Mouse (Mus musculus) heart, postnatal 0 days (tissue): ENCODE measurements around the gene Zfp286. TPM values are rescaled to one million over a fixed set of nuclear protein-coding genes. Genes with fewer than 3 reads are reported as not detected.

Experiments
- ATAC-seq: fragments of 200-750 bp; cut with Nextera tagmentation; 2 replicates; pipeline ENCODE4 v1.8.0; 2017; ENCODE audit warnings: low read depth, moderate number of reproducible peaks, moderate library complexity; ENCODE audit not compliant: insufficient read depth
- DNase-seq: peaks from one replicate; pipeline ENCODE4 v3.0.0-alpha.2; 2016; ENCODE audit warnings: low spot score
- H3K27ac ChIP-seq: fragments of 300-500 bp; sonication (generic); 2 replicates; pipeline ENCODE4 v1.5.1; 2014; ENCODE audit warnings: low read depth, mild to moderate bottlenecking
- H3K27me3 ChIP-seq: fragments of 300-500 bp; sonication (generic); 2 replicates; pipeline ENCODE4 v1.6.1; 2014; ENCODE audit warnings: low read length, mixed read lengths; ENCODE audit not compliant: control insufficient read depth, insufficient read depth
- H3K36me3 ChIP-seq: fragments of 300-500 bp; sonication (generic); replicated peaks from 2 replicates; pipeline ENCODE4 v1.6.1; 2014; ENCODE audit warnings: low read length, mixed read lengths; ENCODE audit not compliant: control insufficient read depth, insufficient read depth
- H3K4me1 ChIP-seq: fragments of 300-500 bp; sonication (generic); 2 replicates; pipeline ENCODE4 v1.6.1; 2014; ENCODE audit warnings: antibody characterized with exemption; ENCODE audit not compliant: control insufficient read depth, insufficient read depth
- H3K4me2 ChIP-seq: fragments of 300-500 bp; sonication (generic); 2 replicates; pipeline ENCODE4 v1.6.1; 2014; ENCODE audit warnings: low read depth, mild to moderate bottlenecking, low read length, moderate library complexity
- H3K4me3 ChIP-seq: fragments of 300-500 bp; sonication (generic); 2 replicates; pipeline ENCODE4 v1.5.1; 2014; ENCODE audit warnings: low read depth, low read length
- H3K9ac ChIP-seq: fragments of 300-500 bp; sonication (generic); replicated peaks from 2 replicates; pipeline ENCODE4 v1.6.1; 2014; ENCODE audit warnings: low read depth, low read length, mixed read lengths
- H3K9me3 ChIP-seq: fragments of 300-500 bp; sonication (generic); replicated peaks from 2 replicates; pipeline ENCODE4 v1.6.1; 2016; ENCODE audit warnings: low read length; ENCODE audit not compliant: control insufficient read depth
- CTCF ChIP-seq: IDR thresholded peaks from 2 replicates; pipeline ENCODE4 v1.5.1; 2016; ENCODE audit warnings: antibody characterized with exemption, control low read depth, low read depth
- EP300 ChIP-seq: IDR thresholded peaks from 2 replicates; pipeline ENCODE4 v1.6.1; 2016; ENCODE audit warnings: antibody characterized with exemption, low read depth
- WGBS: fragments of 180-500 bp; shearing (Covaris S2); extraction: QIAGEN DNeasy Blood & Tissue Kit; methylation state at CpG from one replicate; pipeline ENCODE4 v1.1.7; 2014; 5-methylcytosine and 5-hydroxymethylcytosine counted together
- polyA plus RNA-seq: library from polyadenylated mRNA; unstranded; fragments of >200 nt; fragmentation: Nextera tagmentation; extraction: Ambion mirVana; gene quantifications from 2 replicates; pipeline ENCODE4 v1.2.1, GENCODE M21; 2015
- total RNA-seq: library from RNA; depleted of rRNA; stranded (reverse); fragments of >200 nt; gene quantifications from 2 replicates; pipeline ENCODE4 v1.2.3, GENCODE M21; 2014; ENCODE audit warnings: low replicate concordance; rRNA removed

The Zfp286 gene
- total and polyA plus RNA-seq, 2 experiments from 2014 or later, result 2.0 to 3.5 TPM

- peak within 1 kb of the TSS; percentile 48; the same call in 1 of the 2 replicates for H3K9ac ChIP-seq
- H3K4me3 ChIP-seq, result peak within 1 kb of the TSS; percentile 63
- peak within 1 kb of the TSS; percentile 40; the same call in 1 of the 2 replicates for H3K27ac ChIP-seq
- H3K27me3 ChIP-seq, result no peaks in the 10 kb centered on the region
- TF ChIP-seq CTCF, result no peak
- no peak for TF ChIP-seq EP300
- no peaks in the 10 kb centered on the region for H3K4me1 ChIP-seq
- peak; percentile 68 for DNase-seq
- 2% methylated on average over 48 of the region's 48 CpGs for WGBS
- peak; percentile 95 for ATAC-seq
- peaks cover 12% of the 10 kb centered on the region; the same call in 1 of the 2 replicates for H3K36me3 ChIP-seq
- peak within 1 kb of the TSS; percentile 77 for H3K4me2 ChIP-seq
- no peaks in the 10 kb centered on the region for H3K9me3 ChIP-seq
Observed at GRCm38 (mm10) chr11:62731311-62732021, 57.8 kb downstream of the Zfp286 start, which contains the start of gene Zfp287. TSS of gene Zfp287 (minus strand) at chr11:62731905.

- ATAC-seq (no peak), DNase-seq (no peak)
- 74% methylated on average over 8 of the region's 8 CpGs for WGBS
- no peaks in the 10 kb centered on the region for H3K27me3 ChIP-seq
- no peaks in the 10 kb centered on the region for H3K4me1 ChIP-seq
- H3K4me3 ChIP-seq, result no peak overlapping the region
- H3K4me2 ChIP-seq, result no peak overlapping the region
- H3K9me3 ChIP-seq, result no peaks in the 10 kb centered on the region
- H3K9ac ChIP-seq, result no peak overlapping the region
- no peak overlapping the region for H3K27ac ChIP-seq
- H3K36me3 ChIP-seq, result peaks cover 25% of the 10 kb centered on the region; the same call in 1 of the 2 replicates
- TF ChIP-seq EP300 (no peak), CTCF (no peak)
Observed at GRCm38 (mm10) chr11:62728276-62728675, 61.0 kb downstream of the Zfp286 start.

DNA sequence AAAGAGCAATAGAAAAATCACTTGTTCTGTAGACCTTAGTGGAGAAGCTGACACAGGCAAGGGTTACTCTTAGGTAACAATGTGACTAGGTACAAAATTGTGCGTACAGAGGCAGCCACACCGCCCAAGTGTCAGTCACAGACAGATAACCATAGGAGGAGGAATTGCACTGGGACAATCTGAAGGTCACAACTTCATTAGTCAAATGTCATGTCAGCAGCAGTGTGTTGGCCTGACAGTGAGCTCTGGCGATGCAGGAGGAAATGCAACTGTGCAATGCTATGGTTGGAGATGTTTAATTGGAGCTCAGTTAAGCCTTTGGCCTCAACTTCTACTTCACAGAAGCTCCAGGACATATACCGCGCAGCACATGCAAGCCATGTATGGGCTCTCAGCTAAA is 78.6 kb downstream of the Zfp286 start:
- DNase-seq, result peak; percentile 46
- Histone ChIP-seq H3K27ac (0 out of 2 replicates have a peak overlapping the region, but pooled peaks have one; percentile 2), H3K4me2 (no peak overlapping the region), H3K4me1 (no peaks in the 10 kb centered on the region), H3K9me3 (no peaks in the 10 kb centered on the region), H3K4me3 (no peak overlapping the region), H3K27me3 (no peaks in the 10 kb centered on the region), H3K9ac (no peak overlapping the region), H3K36me3 (peaks cover 21% of the 10 kb centered on the region)
- ATAC-seq, result peak; percentile 69
- no peak for TF ChIP-seq EP300
- no peak for TF ChIP-seq CTCF
- 51% methylated on average over 5 of the region's 5 CpGs for WGBS

- Histone ChIP-seq H3K4me3 (no peak overlapping the region), H3K36me3 (0 out of 2 replicates have a peak, but pooled peaks cover 4% of the 10 kb centered on the region), H3K27me3 (no peaks in the 10 kb centered on the region), H3K9me3 (no peaks in the 10 kb centered on the region), H3K27ac (no peak overlapping the region), H3K4me2 (no peak overlapping the region), H3K4me1 (no peaks in the 10 kb centered on the region), H3K9ac (no peak overlapping the region)
- TF ChIP-seq CTCF, result no peak
- TF ChIP-seq EP300, result no peak
- DNase-seq, result no peak
- 70% methylated on average over 7 of the region's 7 CpGs for WGBS
- ATAC-seq, result no peak
Observed at GRCm38 (mm10) chr11:62708252-62708651, 81.0 kb downstream of the Zfp286 start.

DNA sequence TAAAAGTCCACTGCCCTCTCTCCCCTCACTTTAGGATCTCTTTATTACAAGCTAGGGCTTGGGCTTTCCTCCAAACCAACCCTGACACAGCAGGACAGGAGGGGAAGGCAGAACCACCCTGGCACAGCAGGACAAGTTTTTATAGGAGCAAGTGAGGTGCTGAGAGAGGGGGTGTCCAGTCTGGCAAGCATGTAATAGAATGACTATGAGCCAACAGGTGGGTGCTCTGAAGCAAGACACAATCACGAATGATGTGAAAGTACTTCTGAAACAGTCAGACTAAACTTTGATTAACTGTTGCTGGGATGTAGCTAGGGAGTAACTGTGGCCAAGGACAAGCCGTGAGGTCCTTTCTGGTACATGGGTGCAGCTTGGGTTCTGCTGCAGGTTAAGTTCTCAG is 83.1 kb downstream of the Zfp286 start:
- TF ChIP-seq EP300 (no peak), CTCF (no peak)
- WGBS, result 86% methylated on average over 2 of the region's 2 CpGs

More for the DNA sequence above, 83.1 kb downstream of the Zfp286 start:
- Histone ChIP-seq H3K4me3 (no peak overlapping the region), H3K4me2 (no peak overlapping the region), H3K27ac (no peak overlapping the region), H3K27me3 (no peaks in the 10 kb centered on the region), H3K9me3 (no peaks in the 10 kb centered on the region), H3K9ac (no peak overlapping the region), H3K4me1 (no peaks in the 10 kb centered on the region), H3K36me3 (no peaks in the 10 kb centered on the region)
- no peak for DNase-seq
- ATAC-seq, result no peak

Other genes with a start within 250 kb of the Zfp286 start
- gene Ubb, start 238.3 kb downstream of the Zfp286 start, total RNA-seq, result 704 and 828 TPM in 2 replicates
- 1,871 and 2,053 TPM in 2 replicates for gene Ubb, start 238.3 kb downstream of the Zfp286 start, polyA plus RNA-seq
- 6.4 and 7.7 TPM in 2 replicates for gene Trpv2, start 215.0 kb downstream of the Zfp286 start, total RNA-seq
- 2.6 and 3.0 TPM in 2 replicates for gene Trpv2, start 215.0 kb downstream of the Zfp286 start, polyA plus RNA-seq
- 33.6 and 33.9 TPM in 2 replicates for gene Lrrc75a, start 140.9 kb downstream of the Zfp286 start, total RNA-seq
- gene Lrrc75a, start 140.9 kb downstream of the Zfp286 start, polyA plus RNA-seq, result 9.3 and 9.6 TPM in 2 replicates
- 11.1 and 36.0 TPM in 2 replicates for gene Mmgt2, start 140.8 kb downstream of the Zfp286 start, total RNA-seq
- gene Mmgt2, start 140.8 kb downstream of the Zfp286 start, polyA plus RNA-seq, result 38.9 and 40.6 TPM in 2 replicates
- gene Zfp287, start 57.6 kb downstream of the Zfp286 start, total RNA-seq, result 1.9 and 3.2 TPM in 2 replicates
- gene Zfp287, start 57.6 kb downstream of the Zfp286 start, polyA plus RNA-seq, result 2.2 and 2.3 TPM in 2 replicates
- not detected in 2 replicates for gene Gm10428, start 36.4 kb downstream of the Zfp286 start, total RNA-seq
- not detected in 2 replicates for gene Gm10428, start 36.4 kb downstream of the Zfp286 start, polyA plus RNA-seq
- gene Trim16, start 30.8 kb upstream of the Zfp286 start, total RNA-seq, result 2.9 and 4.5 TPM in 2 replicates
- 3.0 and 4.0 TPM in 2 replicates for gene Trim16, start 30.8 kb upstream of the Zfp286 start, polyA plus RNA-seq
- 0.15 TPM in 1 of 2 replicates, not detected in the other for gene Fbxw10, start 57.6 kb upstream of the Zfp286 start, total RNA-seq
- 0.26 and 0.32 TPM in 2 replicates for gene Fbxw10, start 57.6 kb upstream of the Zfp286 start, polyA plus RNA-seq
- 26.3 and 27.4 TPM in 2 replicates for gene Tvp23b, start 90.0 kb upstream of the Zfp286 start, total RNA-seq
- 39.0 and 47.0 TPM in 2 replicates for gene Tvp23b, start 90.0 kb upstream of the Zfp286 start, polyA plus RNA-seq
- gene Cdrt4, start 161.7 kb upstream of the Zfp286 start, total RNA-seq, result not detected in 2 replicates
- 0.16 TPM in 1 of 2 replicates, not detected in the other for gene Cdrt4, start 161.7 kb upstream of the Zfp286 start, polyA plus RNA-seq